Mouse (Mus musculus): ENCODE data around the gene Fbxo39.

DNA sequence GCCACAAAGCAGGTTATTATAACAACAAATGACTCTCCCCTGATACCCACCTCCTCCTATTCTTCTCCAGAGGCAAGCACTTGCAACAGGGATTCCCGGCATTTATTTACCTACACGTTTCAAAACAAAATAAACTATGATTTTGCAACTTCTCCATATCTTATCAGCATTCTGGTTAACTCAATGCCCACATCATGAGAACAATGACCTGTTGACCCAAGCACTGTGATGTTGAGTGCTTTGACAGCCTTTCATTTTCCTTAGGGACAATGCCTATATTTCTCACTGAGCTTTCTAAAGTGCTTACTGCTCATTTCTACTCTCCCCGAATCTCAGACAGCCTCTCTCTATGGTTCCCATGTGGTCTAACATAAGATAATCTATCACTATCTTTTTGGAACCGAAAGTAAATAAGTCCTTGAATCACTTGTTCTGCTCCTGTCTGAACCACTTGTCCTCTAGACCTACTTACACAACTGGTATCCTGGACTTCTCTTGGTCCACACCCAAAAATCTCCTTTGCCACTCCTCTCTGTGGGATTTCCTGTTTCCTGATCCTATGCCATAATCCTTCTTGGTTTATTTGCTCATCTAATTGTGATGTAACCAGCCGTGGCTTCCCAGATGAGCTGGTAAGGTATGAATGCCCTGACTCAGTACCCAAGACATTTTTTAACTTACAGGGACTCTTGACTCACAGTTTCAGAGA is 32.9 kb upstream of the Fbxo39 start:
- TF ChIP-seq CTCF (IDR thresholded peaks at IDR 0.05; ENCODE audit: low read depth) (no peak), EP300 (IDR thresholded peaks at IDR 0.05; ENCODE audit: low read depth) (no peak)
